Mouse (Mus musculus) fibroblast of lung, adult 2 months (primary cell): ENCODE data around the gene Prr22.

Source experiments
- DNase-seq: peaks from one replicate; pipeline ENCODE4 v3.0.0-alpha.2; 2011; ENCODE audit warnings: low read depth

Gene Prr22

DNA sequence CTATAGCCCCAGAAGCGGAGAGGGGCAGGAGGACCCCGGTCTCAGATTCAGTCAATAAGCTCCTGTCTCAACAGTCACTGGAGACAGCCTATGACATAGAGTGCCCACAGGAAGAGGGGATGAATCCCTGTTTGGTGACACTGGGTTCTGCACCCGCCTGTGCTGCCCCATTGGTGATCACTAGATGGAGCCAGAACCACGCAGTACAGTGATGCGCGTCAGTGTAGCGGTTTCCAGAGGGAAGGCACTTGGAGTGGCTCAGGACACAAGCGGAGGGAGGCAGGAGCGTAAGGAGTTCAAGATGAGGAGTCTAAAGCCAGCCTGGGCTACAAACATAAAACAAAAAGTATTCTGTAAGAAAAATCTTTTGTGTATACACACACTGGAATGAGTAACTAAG lies 38.5 kb downstream of the Prr22 start:
- no peak for DNase-seq

DNA sequence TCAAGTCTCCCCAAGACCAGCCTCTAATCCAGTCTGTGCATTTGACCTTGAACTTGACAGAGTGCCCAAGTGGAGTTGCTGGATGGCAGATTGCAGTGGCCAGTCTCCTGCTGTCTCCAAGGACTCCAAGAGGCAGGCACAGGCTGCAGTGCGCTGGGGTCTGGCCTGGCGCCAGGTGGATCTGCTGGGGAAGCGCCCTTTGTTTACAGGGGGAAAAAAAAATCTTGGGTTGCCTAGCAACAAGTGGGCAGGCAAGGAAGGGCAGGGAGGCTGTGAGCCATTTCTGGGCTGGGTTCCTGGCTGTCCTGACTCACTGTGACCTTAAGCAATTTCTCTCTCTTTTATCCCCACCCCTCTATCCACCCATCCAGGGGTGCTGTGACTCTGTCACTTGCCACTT lies 40.2 kb downstream of the Prr22 start:
- peak; percentile 79 for DNase-seq

DNA sequence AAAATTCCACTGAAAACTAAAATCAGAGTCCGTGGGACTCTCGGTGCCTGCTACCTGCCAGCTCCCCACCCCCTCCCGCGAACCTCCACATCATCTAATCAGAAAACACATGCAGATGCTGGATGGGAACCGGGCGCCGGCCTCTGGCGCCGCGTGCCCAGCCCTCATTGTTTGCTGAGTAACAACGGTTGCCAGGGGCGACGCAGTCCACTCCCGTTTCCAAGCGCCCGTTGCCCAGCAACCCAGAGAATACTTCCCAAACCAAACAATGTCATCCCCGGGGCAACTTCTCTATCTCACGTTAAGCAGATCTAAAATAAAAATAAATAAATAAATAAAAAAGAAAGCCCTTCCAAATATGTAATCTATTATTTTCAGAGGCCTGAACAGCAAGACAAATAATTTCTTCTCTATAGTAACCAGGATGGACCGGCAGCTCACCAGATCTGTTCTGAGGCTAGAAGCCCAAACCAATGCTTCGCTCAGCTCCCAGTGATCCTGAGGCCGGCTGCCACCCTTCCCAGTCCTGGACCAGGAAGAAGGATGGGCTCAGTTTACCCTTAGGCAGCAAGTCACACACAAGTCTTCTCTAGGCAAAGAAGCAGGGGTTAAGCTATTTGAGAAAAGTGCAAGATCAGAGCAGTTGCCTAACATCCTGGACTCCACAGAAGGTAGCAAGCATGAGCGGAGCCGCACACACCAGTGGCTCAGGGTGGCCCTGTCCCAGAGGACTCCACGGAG lies 44.4 kb downstream of the Prr22 start:
- DNase-seq: peak; percentile 73

DNA sequence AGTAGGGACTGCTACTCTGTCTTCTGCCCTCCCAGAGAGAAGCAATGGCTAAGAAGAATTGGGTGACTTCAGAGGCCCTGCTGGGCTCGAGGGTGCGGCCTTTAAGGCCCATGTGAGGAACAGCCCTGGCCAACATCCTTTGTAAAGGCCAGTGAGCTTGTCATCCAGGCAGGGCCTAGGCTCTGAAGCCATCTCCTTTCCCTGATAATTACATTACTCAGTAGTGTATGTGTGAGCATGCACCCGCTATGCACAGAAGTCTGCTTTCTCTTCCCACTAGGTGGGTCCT lies 45.0 kb downstream of the Prr22 start:
- no peak for DNase-seq

DNA sequence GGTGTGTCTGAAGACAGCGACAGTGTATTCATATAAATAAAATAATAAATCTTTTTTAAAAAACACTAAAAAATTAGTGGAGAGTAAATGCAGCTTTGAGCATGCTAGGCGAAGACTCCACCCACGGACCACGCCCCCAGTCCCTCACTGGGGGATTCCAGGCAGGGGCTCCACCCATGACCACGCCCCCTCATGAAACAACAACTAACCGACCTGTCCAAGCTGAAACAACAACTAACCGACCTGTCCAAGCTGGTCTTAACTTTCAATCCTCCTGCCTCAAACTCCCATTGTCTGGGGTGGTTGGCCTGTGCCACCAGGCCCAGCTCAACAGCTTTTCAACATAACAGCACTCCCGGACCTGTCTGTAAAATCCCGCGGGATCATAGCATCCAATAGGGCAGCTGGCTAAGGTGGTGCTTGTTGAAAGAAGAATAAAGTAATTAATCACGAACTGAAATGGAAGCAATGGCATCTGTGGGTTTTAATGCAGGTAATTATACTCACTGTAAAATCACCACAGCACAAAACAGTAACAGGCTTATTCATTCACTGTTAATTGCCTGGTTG lies 48.1 kb downstream of the Prr22 start:
- DNase-seq: no peak

DNA sequence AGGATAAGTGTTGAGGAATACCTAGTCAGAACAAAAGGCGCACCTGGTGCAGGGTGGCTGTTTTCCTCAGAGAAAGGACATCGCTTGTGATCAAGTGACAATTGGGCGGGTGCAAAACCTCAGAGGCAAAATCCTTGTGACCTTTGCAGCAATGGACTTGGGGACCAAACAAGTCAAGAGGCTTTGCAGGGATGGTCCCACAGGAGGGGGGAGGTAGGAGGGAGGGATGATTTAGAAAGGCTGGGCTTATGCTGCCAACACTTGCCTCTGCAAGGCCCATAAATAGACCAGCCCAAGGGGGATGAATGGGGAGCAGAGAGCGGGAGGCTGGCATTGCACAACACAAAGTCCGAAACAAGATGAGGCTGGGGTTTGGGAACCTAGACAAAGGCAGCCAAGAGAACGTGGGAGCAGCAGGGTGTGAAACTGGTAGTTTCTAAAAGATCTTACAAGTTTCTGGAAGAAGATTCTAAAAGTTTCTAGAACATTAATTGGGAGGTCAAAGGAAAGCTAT lies 49.0 kb downstream of the Prr22 start:
- DNase-seq: no peak

DNA sequence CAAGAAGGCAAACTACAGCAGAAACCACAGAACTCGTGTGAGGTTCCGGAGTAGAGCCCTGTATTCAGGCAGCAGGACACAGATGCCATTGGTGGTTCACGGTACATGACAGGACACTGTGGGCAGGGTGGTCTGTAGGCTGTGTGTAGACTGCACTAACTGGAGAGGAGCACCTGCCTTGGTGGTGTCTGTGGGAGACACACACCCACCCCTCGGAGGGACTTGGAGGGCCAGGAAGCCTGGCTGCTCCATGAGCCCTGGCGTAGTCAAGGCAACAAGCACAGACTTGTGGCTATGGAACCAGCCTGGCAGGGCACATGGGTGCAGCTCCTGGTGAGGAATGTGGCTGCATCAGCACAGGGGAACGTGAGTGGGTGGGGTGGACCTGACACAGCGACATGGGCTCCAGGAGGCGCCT lies 49.7 kb downstream of the Prr22 start:
- no peak for DNase-seq
